Mouse (Mus musculus): Measurements from ENCODE around the gene Olfr279.

DNA sequence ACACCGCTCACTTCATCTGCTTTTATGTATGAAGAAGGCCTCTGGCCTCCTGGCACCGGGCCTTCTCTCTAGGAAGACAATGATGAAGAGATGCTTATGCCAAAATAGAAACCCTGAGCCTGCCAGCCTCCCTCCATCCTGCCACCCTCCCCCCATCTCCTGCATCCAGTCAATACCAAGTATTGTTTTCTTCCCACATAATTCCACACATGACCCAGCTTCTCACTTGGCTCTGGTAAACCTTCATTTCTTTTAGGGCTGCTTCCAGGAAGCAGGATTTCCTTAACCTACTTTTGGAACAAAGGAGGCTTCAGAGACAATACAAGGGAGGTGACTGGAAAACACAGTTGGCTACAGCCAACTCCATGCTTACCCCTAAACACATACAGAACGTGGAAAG, 9.5 kb upstream of the Olfr279 start, which contains the start of gene Lalba:
- no peak for TF ChIP-seq POLR2A (IDR thresholded peaks at IDR 0.05; ENCODE audit: control insufficient read depth, low read depth, low read length)
- TF ChIP-seq CTCF (IDR thresholded peaks at IDR 0.05; ENCODE audit: control insufficient read depth, insufficient read depth, insufficient replicate concordance, low read depth, low read length) = no peak
